Mouse (Mus musculus) heart, adult 9 months (tissue): ENCODE measurements around the gene Gpr183.

ENCODE experiments used
- DNase-seq, 2 experiments: peaks; one replicate each; pipeline ENCODE4 v3.0.0; 2022; ENCODE audit warnings: low spot score in 2 of 2

Gpr183 gene

GRCm38 (mm10) chr14:121987691-121988090 is 22.7 kb upstream of the Gpr183 start:
- DNase-seq: no peak

- no peak for DNase-seq
Measured at GRCm38 (mm10) chr14:121987287-121987686, 22.3 kb upstream of the Gpr183 start.

- no peak for DNase-seq
Measured at GRCm38 (mm10) chr14:121986028-121986427, 21.0 kb upstream of the Gpr183 start.

- DNase-seq: no peak
Measured at GRCm38 (mm10) chr14:121985477-121985876, 20.5 kb upstream of the Gpr183 start.

GRCm38 (mm10) chr14:121983009-121983933 is 18.3 kb upstream of the Gpr183 start:
- DNase-seq: no peak

GRCm38 (mm10) chr14:121981531-121981930 is 16.5 kb upstream of the Gpr183 start:
- DNase-seq: no peak

GRCm38 (mm10) chr14:121973114-121973513 is 8.1 kb upstream of the Gpr183 start:
- DNase-seq: no peak

GRCm38 (mm10) chr14:121970402-121970801 is 5.4 kb upstream of the Gpr183 start:
- no peak for DNase-seq

GRCm38 (mm10) chr14:121967095-121967494 is 2.1 kb upstream of the Gpr183 start:
- no peak for DNase-seq

- DNase-seq: no peak
Measured at GRCm38 (mm10) chr14:121965461-121965860, 466 bp upstream of the Gpr183 start.

GRCm38 (mm10) chr14:121963942-121964335 is 1.1 kb downstream of the Gpr183 start:
- DNase-seq: no peak

- DNase-seq: no peak
Measured at GRCm38 (mm10) chr14:121963251-121963941, 1.6 kb downstream of the Gpr183 start.

- DNase-seq: no peak
Measured at GRCm38 (mm10) chr14:121962128-121962890, 2.7 kb downstream of the Gpr183 start.

- DNase-seq: no peak
Measured at GRCm38 (mm10) chr14:121961496-121962127, 3.4 kb downstream of the Gpr183 start.

GRCm38 (mm10) chr14:121960997-121961396 is 4.0 kb downstream of the Gpr183 start:
- no peak for DNase-seq

- no peak for DNase-seq
Measured at GRCm38 (mm10) chr14:121960531-121960930, 4.5 kb downstream of the Gpr183 start.

- DNase-seq: no peak
Measured at GRCm38 (mm10) chr14:121960031-121960430, 5.0 kb downstream of the Gpr183 start.

GRCm38 (mm10) chr14:121959538-121959980 is 5.4 kb downstream of the Gpr183 start:
- no peak for DNase-seq

GRCm38 (mm10) chr14:121958751-121959537 is 6.1 kb downstream of the Gpr183 start:
- no peak for DNase-seq

GRCm38 (mm10) chr14:121958041-121958750 is 6.8 kb downstream of the Gpr183 start:
- DNase-seq: no peak
